Mouse (Mus musculus) cerebellum, postnatal 36 days (tissue): Measurements from ENCODE around the gene Gm21900.
"Not testable (repeated sequence)": the region's sequence is repeated elsewhere in the genome, so short reads cannot be mapped to it uniquely, and the experiment has no call there.

Source experiments
- DNase-seq, 2 experiments: peaks; one replicate each; pipeline ENCODE4 v3.0.0; 2021 to 2022; ENCODE audit warnings: mixed read lengths in 2 of 2

Gm21900 gene

GRCm38 (mm10) chrY:10616061-10616460, at the start of gene Gm21900:
TSS of gene Gm21900 (plus strand) at chrY:10616361.
- DNase-seq = not testable (repeated sequence)

GRCm38 (mm10) chrY:10643516-10643915, 27.4 kb downstream of the Gm21900 start:
- DNase-seq = peak; percentile 1 to 4
